Mouse (Mus musculus): Measurements from ENCODE around the gene Slc25a14.

- TF ChIP-seq GATA1 (IDR thresholded peaks at IDR 0.05; ENCODE audit: borderline replicate concordance, low read length) = no peak
- TF ChIP-seq FLI1 (IDR thresholded peaks at IDR 0.05; ENCODE audit: low read length) = no peak
Measured at GRCm38 (mm10) chrX:48583332-48583731, 39.9 kb upstream of the Slc25a14 start.

All from megakaryocyte, embryonic 14.5 days (primary cell).